Mouse (Mus musculus): ENCODE results near the gene Afap1.

The Afap1 gene

GRCm38 (mm10) chr5:35893093-35893804 lies at the start of gene Afap1:
TSS of gene Afap1 (plus strand) at chr5:35893319.
- peak; percentile 100 for DNase-seq

- DNase-seq = no peak
These were observed 41.6 kb upstream of the Afap1 start for GRCm38 (mm10) chr5:35851485-35851884.

GRCm38 (mm10) chr5:35853463-35853862 lies 39.7 kb upstream of the Afap1 start:
- no peak for DNase-seq

- DNase-seq = no peak
These were observed 36.9 kb upstream of the Afap1 start for GRCm38 (mm10) chr5:35856245-35856644.

- peak; percentile 70 for DNase-seq
These were observed 35.0 kb upstream of the Afap1 start for GRCm38 (mm10) chr5:35858069-35858468.

GRCm38 (mm10) chr5:35861456-35861855 lies 31.7 kb upstream of the Afap1 start:
- DNase-seq = no peak

GRCm38 (mm10) chr5:35869973-35870372 lies 23.1 kb upstream of the Afap1 start:
- DNase-seq = no peak

- peak; percentile 76 for DNase-seq
These were observed 22.6 kb upstream of the Afap1 start for GRCm38 (mm10) chr5:35870408-35871012.

- DNase-seq = no peak
These were observed 19.7 kb upstream of the Afap1 start for GRCm38 (mm10) chr5:35873382-35873781.

GRCm38 (mm10) chr5:35876236-35876635 lies 16.9 kb upstream of the Afap1 start:
- DNase-seq = no peak

GRCm38 (mm10) chr5:35879199-35879598 lies 13.9 kb upstream of the Afap1 start:
- DNase-seq = no peak

GRCm38 (mm10) chr5:35882391-35882790 lies 10.7 kb upstream of the Afap1 start:
- no peak for DNase-seq

GRCm38 (mm10) chr5:35884262-35884661 lies 8.9 kb upstream of the Afap1 start:
- peak; percentile 46 for DNase-seq

GRCm38 (mm10) chr5:35884689-35885088 lies 8.4 kb upstream of the Afap1 start:
- no peak for DNase-seq

- DNase-seq = peak; percentile 19
These were observed 4.2 kb upstream of the Afap1 start for GRCm38 (mm10) chr5:35888959-35889358.

- DNase-seq = no peak
These were observed 3.5 kb upstream of the Afap1 start for GRCm38 (mm10) chr5:35889641-35890040.

GRCm38 (mm10) chr5:35890985-35891730 lies 2.0 kb upstream of the Afap1 start:
- no peak for DNase-seq

- DNase-seq = no peak
These were observed 756 bp upstream of the Afap1 start for GRCm38 (mm10) chr5:35892363-35892762.

- peak; percentile 66 for DNase-seq
These were observed 714 bp downstream of the Afap1 start for GRCm38 (mm10) chr5:35893805-35894260.

- DNase-seq = no peak
These were observed 1.4 kb downstream of the Afap1 start for GRCm38 (mm10) chr5:35894295-35895047.

- DNase-seq = no peak
These were observed 2.8 kb downstream of the Afap1 start for GRCm38 (mm10) chr5:35895926-35896325.

GRCm38 (mm10) chr5:35896556-35896955 lies 3.4 kb downstream of the Afap1 start:
- no peak for DNase-seq

GRCm38 (mm10) chr5:35897147-35897546 lies 4.0 kb downstream of the Afap1 start:
- no peak for DNase-seq
